11 mouse cellular contexts compared by ENCODE assay signal in the genomic region with DNA sequence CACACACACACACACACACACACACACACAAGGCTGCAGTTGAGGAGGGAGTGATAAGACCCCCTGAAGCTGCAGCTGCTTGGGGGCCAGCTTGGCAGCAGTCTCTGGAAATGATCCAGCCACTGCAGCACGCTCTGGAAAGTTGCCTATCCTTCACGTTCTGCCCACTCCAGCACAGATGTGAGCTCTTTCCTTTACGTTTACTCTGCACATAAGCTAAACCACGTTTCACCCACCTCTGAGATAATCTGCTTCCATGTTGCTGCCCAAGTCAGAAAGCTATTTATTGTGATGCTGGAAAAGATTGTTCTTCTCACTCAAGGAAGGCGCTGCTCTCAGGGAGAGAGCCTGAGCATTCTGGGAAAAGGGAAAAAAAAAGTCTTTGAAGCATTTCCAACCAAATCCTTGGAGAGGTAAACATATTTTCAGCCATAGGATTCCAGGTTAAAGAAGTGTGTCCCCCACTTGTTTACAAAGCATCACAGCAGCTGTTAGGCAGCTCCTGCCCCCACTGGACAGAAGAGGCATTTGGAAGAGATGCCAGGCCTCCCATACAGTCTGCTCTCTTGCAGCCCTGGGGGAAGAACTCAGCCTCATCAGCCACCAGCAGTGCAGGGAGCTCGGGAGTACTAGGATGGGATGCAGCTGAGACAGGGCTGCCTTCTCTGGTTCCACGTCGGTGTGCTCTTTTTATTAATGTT.
DNase-seq lines count a peak whose midpoint lies in the region; ATAC-seq and TF ChIP-seq lines count a peak whose summit lies in the region.
"Had no signal": no experiment of that assay in that cellular context is flagged by ENCODE, and none has a peak within 500 bp of the region (broad histone marks: within the 10 kb centered on the region; RNA-seq: fewer than 3 reads in every experiment).

No protein-coding gene starts in this region.

- no peak overlapping the region for H3K4me2 ChIP-seq in embryonic facial prominence, embryonic 12.5 days (replicated peaks)
- no peak overlapping the region for H3K4me2 ChIP-seq in hindbrain, embryonic 12.5 days (replicated peaks)
- H3K4me2 ChIP-seq in midbrain, postnatal 0 days (ENCODE audit: low read depth, low read length, poor library complexity, severe bottlenecking) = no peak overlapping the region

- peak overlapping the region; percentile 65 for H3K27ac ChIP-seq in embryonic facial prominence, embryonic 12.5 days
- H3K27ac ChIP-seq in embryonic facial prominence, embryonic 10.5 days (replicated peaks) = no peak overlapping the region
- H3K27ac ChIP-seq in hindbrain, embryonic 12.5 days = peak overlapping the region; percentile 73
- H3K27ac ChIP-seq in midbrain, postnatal 0 days (ENCODE audit: low read depth, low read length) = no peak overlapping the region
- H3K27ac ChIP-seq: gastrocnemius, adult 2 months had no signal

- intact Hi-C loops in left cerebral cortex, postnatal 14 days (cut with DNase I) = no loop called here

- no peak for DNase-seq in embryonic facial prominence, embryonic 10.5 days (ENCODE audit: low spot score)
- peak; percentile 30 to 49 for DNase-seq in left cerebral cortex, postnatal 14 days (ENCODE audit: low spot score in 2 of 2)
- no peak for DNase-seq in left cerebral cortex, adult 18-20 months (ENCODE audit: low spot score in 2 of 2)
- peak; percentile 79 for DNase-seq in midbrain, postnatal 0 days (ENCODE audit: low spot score)
- DNase-seq in adrenal gland, adult 18-20 months (ENCODE audit: low spot score in 2 of 2) = no peak
- DNase-seq: cerebellum, postnatal 25 days; gastrocnemius, adult 2 months; spleen, adult 18-20 months had no signal

- TF ChIP-seq CTCF in midbrain, postnatal 0 days (IDR thresholded peaks at IDR 0.05) = peak; percentile 51

- H3K4me3 ChIP-seq in embryonic facial prominence, embryonic 12.5 days = no peak overlapping the region
- no peak overlapping the region for H3K4me3 ChIP-seq in embryonic facial prominence, embryonic 10.5 days
- H3K4me3 ChIP-seq in hindbrain, embryonic 12.5 days = no peak overlapping the region
- H3K4me3 ChIP-seq in midbrain, postnatal 0 days (ENCODE audit: low read depth, low read length) = no peak overlapping the region
- H3K4me3 ChIP-seq: gastrocnemius, adult 2 months had no signal

- H3K4me1 ChIP-seq in embryonic facial prominence, embryonic 12.5 days = peaks cover 20% of the 10 kb centered on the region
- peaks cover 15% of the 10 kb centered on the region for H3K4me1 ChIP-seq in embryonic facial prominence, embryonic 10.5 days
- peaks cover 17% of the 10 kb centered on the region for H3K4me1 ChIP-seq in hindbrain, embryonic 12.5 days
- no peaks in the 10 kb centered on the region; the same call in 1 of the 2 replicates for H3K4me1 ChIP-seq in midbrain, postnatal 0 days (ENCODE audit: insufficient read depth, low read length)

- H3K9ac ChIP-seq in embryonic facial prominence, embryonic 12.5 days = no peak overlapping the region
- H3K9ac ChIP-seq in hindbrain, embryonic 12.5 days = no peak overlapping the region
- no peak overlapping the region for H3K9ac ChIP-seq in midbrain, postnatal 0 days (replicated peaks; ENCODE audit: low read length, poor library complexity, severe bottlenecking)

- H3K27me3 ChIP-seq in embryonic facial prominence, embryonic 12.5 days = no peaks in the 10 kb centered on the region
- no peaks in the 10 kb centered on the region for H3K27me3 ChIP-seq in embryonic facial prominence, embryonic 10.5 days (replicated peaks; ENCODE audit: low read depth, poor library complexity, severe bottlenecking)
- H3K27me3 ChIP-seq in hindbrain, embryonic 12.5 days = no peaks in the 10 kb centered on the region
- no peaks in the 10 kb centered on the region for H3K27me3 ChIP-seq in midbrain, postnatal 0 days (ENCODE audit: insufficient read depth, low read length)

- no peaks in the 10 kb centered on the region for H3K9me3 ChIP-seq in embryonic facial prominence, embryonic 12.5 days
- H3K9me3 ChIP-seq in embryonic facial prominence, embryonic 10.5 days = no peaks in the 10 kb centered on the region
- H3K9me3 ChIP-seq in hindbrain, embryonic 12.5 days (replicated peaks) = no peaks in the 10 kb centered on the region
- H3K9me3 ChIP-seq in midbrain, postnatal 0 days (ENCODE audit: low read length) = no peaks in the 10 kb centered on the region

- peak; percentile 77 for ATAC-seq in embryonic facial prominence, embryonic 12.5 days (ENCODE audit: insufficient number of reproducible peaks, insufficient read depth, low FRiP score, low TSS enrichment)
- ATAC-seq in hindbrain, embryonic 12.5 days (ENCODE audit: low FRiP score) = peak; percentile 87
- ATAC-seq in midbrain, postnatal 0 days (ENCODE audit: low FRiP score) = peak; percentile 75
- ATAC-seq in erythroblast, adult 5-6 weeks (replicated peaks; ENCODE audit: low FRiP score, poor library complexity, severe bottlenecking) = no peak

- 25% methylated on average over 8 of the region's 8 CpGs for WGBS in embryonic facial prominence, embryonic 12.5 days
- 50% methylated on average over 8 of the region's 8 CpGs for WGBS in embryonic facial prominence, embryonic 10.5 days
- WGBS in hindbrain, embryonic 12.5 days = 35% methylated on average over 8 of the region's 8 CpGs
- 23% methylated on average over 8 of the region's 8 CpGs for WGBS in midbrain, postnatal 0 days

- no peaks in the 10 kb centered on the region for H3K36me3 ChIP-seq in embryonic facial prominence, embryonic 12.5 days
- H3K36me3 ChIP-seq in embryonic facial prominence, embryonic 10.5 days (replicated peaks) = no peaks in the 10 kb centered on the region
- no peaks in the 10 kb centered on the region for H3K36me3 ChIP-seq in hindbrain, embryonic 12.5 days
- no peaks in the 10 kb centered on the region for H3K36me3 ChIP-seq in midbrain, postnatal 0 days (ENCODE audit: insufficient read depth, low read length)

Comparison
In these comparisons a context has a peak if more than half of its experiments do, and no peak if none do; other contexts are left out.
1. H3K27ac ChIP-seq: peak in embryonic facial prominence, embryonic 12.5 days (single experiment) and hindbrain, embryonic 12.5 days (single experiment); none in embryonic facial prominence, embryonic 10.5 days (single experiment) and midbrain, postnatal 0 days (single experiment).
2. DNase-seq: peak in left cerebral cortex, postnatal 14 days (2 of 2) and midbrain, postnatal 0 days (single experiment); none in embryonic facial prominence, embryonic 10.5 days (single experiment), left cerebral cortex, adult 18-20 months (0 of 2) and adrenal gland, adult 18-20 months (0 of 2).